Mouse (Mus musculus) intestine, postnatal 0 days (tissue): ENCODE data around the gene Npm1. TPM values are rescaled to one million over a fixed set of nuclear protein-coding genes. Genes with fewer than 3 reads are reported as not detected.
A peak's percentile ranks its signal among the peaks of the same experiment; 100 is the strongest.

Experiments used
- ATAC-seq: fragments of 200-750 bp; cut with Nextera tagmentation; 2 replicates; pipeline ENCODE4 v1.8.0; 2017; ENCODE audit warnings: mild to moderate bottlenecking, moderate TSS enrichment, moderate library complexity
- H3K27ac ChIP-seq: fragments of 300-500 bp; sonication (generic); 2 replicates; pipeline ENCODE4 v1.5.1; 2014; ENCODE audit warnings: mild to moderate bottlenecking, low read depth, low read length, moderate library complexity
- H3K27me3 ChIP-seq: fragments of 300-500 bp; sonication (generic); replicated peaks from 2 replicates; pipeline ENCODE4 v1.6.1; 2014; ENCODE audit warnings: low read length, mixed read lengths; ENCODE audit not compliant: control insufficient read depth, insufficient read depth
- H3K36me3 ChIP-seq: fragments of 300-500 bp; sonication (generic); 2 replicates; pipeline ENCODE4 v1.6.1; 2014; ENCODE audit warnings: mild to moderate bottlenecking, moderate library complexity; ENCODE audit not compliant: control insufficient read depth, insufficient read depth
- H3K4me1 ChIP-seq: fragments of 300-500 bp; sonication (generic); replicated peaks from 2 replicates; pipeline ENCODE4 v1.6.1; 2014; ENCODE audit warnings: antibody characterized with exemption, low read length, mixed read lengths; ENCODE audit not compliant: control insufficient read depth, insufficient read depth
- H3K4me2 ChIP-seq: fragments of 300-500 bp; sonication (generic); replicated peaks from 2 replicates; pipeline ENCODE4 v1.6.1; 2014; ENCODE audit warnings: low read depth, mild to moderate bottlenecking, moderate library complexity
- H3K4me3 ChIP-seq: fragments of 300-500 bp; sonication (generic); 2 replicates; pipeline ENCODE4 v1.5.1; 2014; ENCODE audit warnings: low read depth, low read length
- H3K9ac ChIP-seq: fragments of 300-500 bp; sonication (generic); 2 replicates; pipeline ENCODE4 v1.6.1; 2014; ENCODE audit warnings: mild to moderate bottlenecking, low read depth, low read length
- H3K9me3 ChIP-seq: fragments of 300-500 bp; sonication (generic); 2 replicates; pipeline ENCODE4 v1.6.1; 2016; ENCODE audit warnings: mixed run types; ENCODE audit not compliant: control insufficient read depth
- CTCF ChIP-seq: sonication (generic); IDR thresholded peaks from 2 replicates; pipeline ENCODE4 v1.5.1; 2016; ENCODE audit warnings: low read depth, mild to moderate bottlenecking, control low read depth, antibody characterized with exemption, moderate library complexity
- WGBS: fragments of 180-500 bp; shearing (Covaris S2); extraction: QIAGEN DNeasy Blood & Tissue Kit; methylation state at CpG from one replicate; pipeline ENCODE4 v1.1.7; 2014; 5-methylcytosine and 5-hydroxymethylcytosine counted together
- polyA plus RNA-seq: library from polyadenylated mRNA; unstranded; fragments of >200 nt; fragmentation: Nextera tagmentation; extraction: Ambion mirVana; gene quantifications from 2 replicates; pipeline ENCODE4 v1.2.1, GENCODE M21; 2015

Npm1 gene
- polyA plus RNA-seq, 1 experiment from 2014 or later = 296 TPM

- no peak for TF ChIP-seq CTCF
- H3K36me3 ChIP-seq = no peaks in the 10 kb centered on the region
- H3K4me2 ChIP-seq = no peak overlapping the region
- no peaks in the 10 kb centered on the region for H3K4me1 ChIP-seq
- 60% methylated on average over 3 of the region's 3 CpGs for WGBS
- H3K9me3 ChIP-seq = no peaks in the 10 kb centered on the region
- no peak overlapping the region for H3K4me3 ChIP-seq
- no peak for ATAC-seq
- no peak overlapping the region for H3K9ac ChIP-seq
- H3K27ac ChIP-seq = no peak overlapping the region
- H3K27me3 ChIP-seq = peaks cover 26% of the 10 kb centered on the region; the same call in 1 of the 2 replicates
Observed at GRCm38 (mm10) chr11:33175768-33176167, 12.8 kb upstream of the Npm1 start.

GRCm38 (mm10) chr11:33170489-33170888, 7.5 kb upstream of the Npm1 start:
- no peaks in the 10 kb centered on the region for H3K9me3 ChIP-seq
- WGBS = 12% methylated on average over 9 of the region's 9 CpGs
- H3K36me3 ChIP-seq = no peaks in the 10 kb centered on the region
- H3K27ac ChIP-seq = no peak overlapping the region
- H3K9ac ChIP-seq = no peak overlapping the region
- ATAC-seq = no peak
- peaks cover 8% of the 10 kb centered on the region; the same call in 1 of the 2 replicates for H3K27me3 ChIP-seq
- peak; percentile 85 for TF ChIP-seq CTCF
- H3K4me1 ChIP-seq = no peaks in the 10 kb centered on the region
- H3K4me3 ChIP-seq = no peak overlapping the region
- H3K4me2 ChIP-seq = no peak overlapping the region

- ATAC-seq = peak; percentile 52
- WGBS = 3% methylated on average over 53 of the region's 53 CpGs
Observed at GRCm38 (mm10) chr11:33162211-33162997, 602 bp downstream of the Npm1 start.

GRCm38 (mm10) chr11:33159741-33160140, 3.3 kb downstream of the Npm1 start:
- H3K4me2 ChIP-seq = no peak overlapping the region
- no peak overlapping the region for H3K27ac ChIP-seq
- no peaks in the 10 kb centered on the region for H3K9me3 ChIP-seq
- H3K4me1 ChIP-seq = no peaks in the 10 kb centered on the region
- H3K36me3 ChIP-seq = peaks cover 35% of the 10 kb centered on the region
- TF ChIP-seq CTCF = no peak
- H3K27me3 ChIP-seq = no peaks in the 10 kb centered on the region
- ATAC-seq = no peak
- no peak overlapping the region for H3K4me3 ChIP-seq
- WGBS = 84% methylated on average over 3 of the region's 3 CpGs
- no peak overlapping the region for H3K9ac ChIP-seq

More at GRCm38 (mm10) chr11:33162211-33162997, 602 bp downstream of the Npm1 start:
- TF ChIP-seq CTCF = no peak
- Histone ChIP-seq H3K4me1 (no peaks in the 10 kb centered on the region), H3K27me3 (no peaks in the 10 kb centered on the region), H3K27ac (peak overlapping the region; percentile 76), H3K4me2 (peak overlapping the region; percentile 90), H3K9me3 (no peaks in the 10 kb centered on the region), H3K4me3 (peak overlapping the region; percentile 78), H3K36me3 (peaks cover 24% of the 10 kb centered on the region), H3K9ac (peak overlapping the region; percentile 87)

- Histone ChIP-seq H3K4me3 (no peak overlapping the region), H3K36me3 (peaks cover 48% of the 10 kb centered on the region), H3K9ac (no peak overlapping the region), H3K27ac (no peak overlapping the region), H3K9me3 (no peaks in the 10 kb centered on the region), H3K4me2 (no peak overlapping the region), H3K4me1 (no peaks in the 10 kb centered on the region), H3K27me3 (no peaks in the 10 kb centered on the region)
- no peak for TF ChIP-seq CTCF
- WGBS = 70% methylated on average over 2 of the region's 2 CpGs
- no peak for ATAC-seq
Observed at GRCm38 (mm10) chr11:33157453-33158196, 5.4 kb downstream of the Npm1 start.

- 68% methylated on average over 4 of the region's 4 CpGs for WGBS
- Histone ChIP-seq H3K4me1 (no peaks in the 10 kb centered on the region), H3K4me2 (no peak overlapping the region), H3K4me3 (no peak overlapping the region), H3K9me3 (no peaks in the 10 kb centered on the region), H3K36me3 (peaks cover 55% of the 10 kb centered on the region), H3K27me3 (no peaks in the 10 kb centered on the region), H3K9ac (no peak overlapping the region), H3K27ac (no peak overlapping the region)
- TF ChIP-seq CTCF = no peak
- ATAC-seq = no peak
Observed at GRCm38 (mm10) chr11:33156436-33157015, 6.5 kb downstream of the Npm1 start.
